Mouse (Mus musculus) CH12.LX (cell line): ENCODE data around the gene Atxn7. TPM values are rescaled to one million over a fixed set of nuclear protein-coding genes. Genes with fewer than 3 reads are reported as not detected.
A peak's percentile ranks its signal among the peaks of the same experiment; 100 is the strongest.

Source experiments
- DNase-seq: peaks from one replicate; pipeline ENCODE4 v3.0.0-alpha.2; 2013; ENCODE audit errors: extremely low read depth
- H3K27ac ChIP-seq: 2 replicates; pipeline ENCODE4 v1.5.1; 2012; ENCODE audit warnings: low read depth, mild to moderate bottlenecking, control low read depth, moderate library complexity; ENCODE audit not compliant: insufficient read depth
- H3K27me3 ChIP-seq: replicated peaks from 2 replicates; pipeline ENCODE3; 2012; ENCODE audit warnings: inconsistent platforms
- H3K36me3 ChIP-seq, 2 experiments: replicated peaks in 1 of 2; 2 replicates each; pipeline versions ENCODE3 to v1.6.1; 2012; ENCODE audit warnings: inconsistent platforms in 1 of 2, low read length in 1 of 2, mild to moderate bottlenecking in 1 of 2, mixed read lengths in 1 of 2, moderate library complexity in 1 of 2; ENCODE audit not compliant: control insufficient read depth in 1 of 2, insufficient read depth in 1 of 2
- H3K4me1 ChIP-seq, 2 experiments: 2 replicates each; pipeline ENCODE4 v1.6.1; 2012; ENCODE audit warnings: inconsistent platforms in 1 of 2, moderate library complexity in 1 of 2; ENCODE audit not compliant: insufficient read depth in 2 of 2, control insufficient read depth in 1 of 2
- H3K4me2 ChIP-seq: 2 replicates; pipeline ENCODE4 v1.6.1; 2012; ENCODE audit warnings: low read depth, mild to moderate bottlenecking, control low read depth; ENCODE audit not compliant: poor library complexity, insufficient read depth, severe bottlenecking
- H3K4me3 ChIP-seq, 3 experiments: fragments of 150-350 bp in 1 of 3; sonication (generic) in 1 of 3; replicated peaks in 1 of 3; 2 replicates each; pipeline versions ENCODE3 to v1.5.1; 2011 to 2012; ENCODE audit warnings: low read depth in 2 of 3, low read length in 2 of 3, mild to moderate bottlenecking in 2 of 3, moderate library complexity in 2 of 3, control low read depth in 1 of 3, improper control_type of control experiment in 1 of 3, inconsistent platforms in 1 of 3, mixed read lengths in 1 of 3; ENCODE audit not compliant: poor library complexity in 1 of 3
- H3K79me2 ChIP-seq: replicated peaks from 2 replicates; pipeline ENCODE4 v1.6.1; 2012; ENCODE audit warnings: mild to moderate bottlenecking, moderate library complexity; ENCODE audit not compliant: control insufficient read depth, poor library complexity, insufficient read depth, severe bottlenecking; ENCODE audit errors: extremely low read depth
- H3K9ac ChIP-seq: 2 replicates; pipeline ENCODE4 v1.6.1; 2012; ENCODE audit warnings: low read depth, mild to moderate bottlenecking, control low read depth, moderate library complexity; ENCODE audit not compliant: insufficient read depth
- H3K9me3 ChIP-seq: replicated peaks from 2 replicates; pipeline ENCODE3; 2012; ENCODE audit warnings: low read length, inconsistent platforms, mixed read lengths
- CHD1 ChIP-seq: IDR thresholded peaks from 2 replicates; pipeline ENCODE4 v1.6.1; 2012; ENCODE audit warnings: low read depth, low read length, improper control_type of control experiment, inconsistent platforms
- CHD2 ChIP-seq: IDR thresholded peaks from 2 replicates; pipeline ENCODE4 v1.6.1; 2011; ENCODE audit warnings: low read length, improper control_type of control experiment
- CTCF ChIP-seq, 2 experiments: IDR thresholded peaks in 1 of 2; conservative IDR thresholded peaks in 1 of 2; 2 replicates each; pipeline ENCODE4 v1.5.1; 2011 to 2012; ENCODE audit warnings: low read depth in 2 of 2, low read length in 2 of 2, improper control_type of control experiment in 1 of 2, inconsistent platforms in 1 of 2, mild to moderate bottlenecking in 1 of 2, moderate library complexity in 1 of 2
- E2F4 ChIP-seq: IDR thresholded peaks from 2 replicates; pipeline ENCODE4 v1.6.1; 2011; ENCODE audit warnings: low read depth, low read length, improper control_type of control experiment; ENCODE audit not compliant: insufficient replicate concordance
- ELF1 ChIP-seq: IDR thresholded peaks from 2 replicates; pipeline ENCODE4 v1.6.1; 2014; ENCODE audit warnings: low read depth, mild to moderate bottlenecking, inconsistent platforms, low read length, improper control_type of control experiment
- EP300 ChIP-seq: IDR thresholded peaks from 2 replicates; pipeline ENCODE4 v1.6.1; 2011; ENCODE audit warnings: low read length, improper control_type of control experiment
- ETS1 ChIP-seq: conservative IDR thresholded peaks from 2 replicates; pipeline ENCODE4 v1.6.1; 2012; ENCODE audit warnings: low read depth, mild to moderate bottlenecking, inconsistent platforms, low read length, improper control_type of control experiment, moderate library complexity
- GABPA ChIP-seq: IDR thresholded peaks from 2 replicates; pipeline ENCODE4 v1.6.1; 2012; ENCODE audit warnings: low read depth, low read length, improper control_type of control experiment, inconsistent platforms; ENCODE audit not compliant: insufficient replicate concordance
- HCFC1 ChIP-seq: IDR thresholded peaks from 2 replicates; pipeline ENCODE4 v1.6.1; 2012; ENCODE audit warnings: low read depth, mild to moderate bottlenecking, inconsistent platforms, low read length, improper control_type of control experiment
- IRF4 ChIP-seq: IDR thresholded peaks from 2 replicates; pipeline ENCODE4 v1.6.1; 2014; ENCODE audit warnings: low read depth, mild to moderate bottlenecking, inconsistent platforms, low read length, improper control_type of control experiment
- JUN ChIP-seq: IDR thresholded peaks from 2 replicates; pipeline ENCODE4 v1.6.1; 2011; ENCODE audit warnings: low read depth, mild to moderate bottlenecking, low read length, improper control_type of control experiment, moderate library complexity; ENCODE audit not compliant: insufficient read depth
- JUND ChIP-seq: conservative IDR thresholded peaks from 2 replicates; pipeline ENCODE4 v1.6.1; 2011; ENCODE audit warnings: low read depth, low read length, improper control_type of control experiment
- MAFK ChIP-seq: IDR thresholded peaks from 2 replicates; pipeline ENCODE4 v1.6.1; 2011; ENCODE audit warnings: low read length, improper control_type of control experiment; ENCODE audit not compliant: insufficient replicate concordance
- MAX ChIP-seq: IDR thresholded peaks from 2 replicates; pipeline ENCODE4 v1.6.1; 2011; ENCODE audit warnings: low read length, improper control_type of control experiment
- MAZ ChIP-seq: IDR thresholded peaks from 2 replicates; pipeline ENCODE4 v1.6.1; 2012; ENCODE audit warnings: low read depth, mild to moderate bottlenecking, inconsistent platforms, low read length, improper control_type of control experiment, moderate library complexity
- MEF2A ChIP-seq: IDR thresholded peaks from 2 replicates; pipeline ENCODE4 v1.6.1; 2014; ENCODE audit warnings: low read depth, mild to moderate bottlenecking, inconsistent platforms, low read length, improper control_type of control experiment, borderline replicate concordance
- MXI1 ChIP-seq: IDR thresholded peaks from 2 replicates; pipeline ENCODE4 v1.6.1; 2011; ENCODE audit warnings: mild to moderate bottlenecking, low read depth, low read length, improper control_type of control experiment
- NELFE ChIP-seq: IDR thresholded peaks from 2 replicates; pipeline ENCODE4 v1.6.1; 2011; ENCODE audit warnings: low read depth, low read length, improper control_type of control experiment
- NRF1 ChIP-seq: IDR thresholded peaks from 2 replicates; pipeline ENCODE4 v1.6.1; 2014; ENCODE audit warnings: low read depth, mild to moderate bottlenecking, inconsistent platforms, low read length, improper control_type of control experiment, moderate library complexity
- PAX5 ChIP-seq: IDR thresholded peaks from 2 replicates; pipeline ENCODE4 v1.6.1; 2012; ENCODE audit warnings: low read length, inconsistent platforms, mixed read lengths
- POLR2A ChIP-seq: IDR thresholded peaks from 2 replicates; pipeline ENCODE4 v1.6.1; 2011; ENCODE audit warnings: low read depth, mild to moderate bottlenecking, improper control_type of control experiment, low read length
- RCOR1 ChIP-seq: conservative IDR thresholded peaks from 2 replicates; pipeline ENCODE4 v1.6.1; 2012; ENCODE audit warnings: low read depth, mild to moderate bottlenecking, inconsistent platforms, low read length, improper control_type of control experiment
- SIN3A ChIP-seq: IDR thresholded peaks from 2 replicates; pipeline ENCODE4 v1.6.1; 2012; ENCODE audit warnings: low read length, improper control_type of control experiment, inconsistent platforms
- SMC3 ChIP-seq: IDR thresholded peaks from 2 replicates; pipeline ENCODE4 v1.6.1; 2011; ENCODE audit warnings: low read depth, low read length, improper control_type of control experiment
- TCF12 ChIP-seq: IDR thresholded peaks from 2 replicates; pipeline ENCODE4 v1.6.1; 2014; ENCODE audit warnings: low read depth, mild to moderate bottlenecking, inconsistent platforms, low read length, improper control_type of control experiment
- UBTF ChIP-seq: IDR thresholded peaks from 2 replicates; pipeline ENCODE4 v1.6.1; 2012; ENCODE audit warnings: low read depth, mild to moderate bottlenecking, inconsistent platforms, low read length, improper control_type of control experiment, moderate library complexity
- USF1 ChIP-seq: IDR thresholded peaks from 2 replicates; pipeline ENCODE4 v1.6.1; 2014; ENCODE audit warnings: low read depth, mild to moderate bottlenecking, inconsistent platforms, low read length, improper control_type of control experiment
- USF2 ChIP-seq: conservative IDR thresholded peaks from 2 replicates; pipeline ENCODE4 v1.6.1; 2011; ENCODE audit warnings: low read depth, low read length, improper control_type of control experiment
- ZKSCAN1 ChIP-seq: IDR thresholded peaks from 2 replicates; pipeline ENCODE4 v1.6.1; 2012; ENCODE audit warnings: low read depth, inconsistent platforms, low read length, improper control_type of control experiment, borderline replicate concordance
- ZMIZ1 ChIP-seq: IDR thresholded peaks from 2 replicates; pipeline ENCODE4 v1.6.1; 2012; ENCODE audit warnings: low read depth, mild to moderate bottlenecking, inconsistent platforms, low read length, improper control_type of control experiment
- ZNF384 ChIP-seq: IDR thresholded peaks from 2 replicates; pipeline ENCODE4 v1.6.1; 2012; ENCODE audit warnings: low read depth, low read length, improper control_type of control experiment, inconsistent platforms
- dilution Hi-C: fragments of 300-500 bp; cut with MboI; formaldehyde crosslinking; loops from 2 replicates; pipeline ENCODE4 v1.14.3; 2020; ENCODE audit warnings: low sequenced_read_pairs; ENCODE audit not compliant: extremely low pct_unique_long_range_greater_than_20kb, extremely low pct_ligation_motif_present
- in situ Hi-C: fragments of 300-500 bp; cut with MboI; formaldehyde crosslinking; loops from 3 replicates; pipeline ENCODE4 v1.14.3; 2019; ENCODE audit warnings: low sequenced_read_pairs, low pct_ligation_motif_present, low pct_unique_long_range_greater_than_20kb, mixed read lengths
- polyA plus RNA-seq: library from polyadenylated mRNA; unstranded; fragments of >175 nt; gene quantifications from 2 replicates; pipeline ENCODE4 v1.2.1, GENCODE M21; 2012; ENCODE audit warnings: low read depth; ENCODE audit not compliant: insufficient read length
- total RNA-seq, 2 experiments: library from RNA; depleted of rRNA; stranded (reverse); fragments of 300-350 nt in 1 of 2; fragments of >200 nt in 1 of 2; gene quantifications; 2 replicates each; pipeline ENCODE4 v1.2.3; 2012 to 2014

Gene Atxn7
- total and polyA plus RNA-seq, 3 experiments = 2.1 to 6.6 (median 2.3) TPM

DNA sequence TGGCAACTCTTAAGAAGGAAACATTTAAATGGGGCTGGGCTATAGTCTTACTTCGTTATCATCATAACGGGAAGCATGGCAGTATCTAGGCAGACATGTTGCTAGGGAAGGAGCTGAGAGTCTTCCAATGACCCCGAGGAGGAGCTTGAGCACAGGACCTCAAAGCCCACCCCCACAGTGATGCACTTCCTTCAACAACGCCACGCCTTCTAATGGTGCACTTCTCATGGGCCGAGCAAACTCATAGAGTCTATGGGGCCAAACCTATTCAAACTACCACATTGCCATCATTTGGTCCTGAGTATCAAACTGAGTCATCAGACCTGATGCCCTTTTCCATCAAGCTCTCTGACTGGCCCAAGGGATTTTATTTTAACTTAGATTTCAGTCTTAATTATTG, 129.3 kb downstream of the Atxn7 start:
- no peaks in the 10 kb centered on the region for H3K79me2 ChIP-seq
- H3K9ac ChIP-seq = no peak overlapping the region
- TF ChIP-seq PAX5 = no peak
- TF ChIP-seq IRF4 = no peak
- no peak for TF ChIP-seq UBTF
- no peak for TF ChIP-seq MEF2A
- no peak for TF ChIP-seq SIN3A
- TF ChIP-seq NELFE = no peak
- TF ChIP-seq TCF12 = no peak
- no peak for TF ChIP-seq SMC3
- no peak for TF ChIP-seq USF2
- TF ChIP-seq JUND = no peak
- no peak for TF ChIP-seq ZNF384
- TF ChIP-seq MAX = no peak
- no peak for TF ChIP-seq CHD2
- TF ChIP-seq MAZ = no peak
- no peak for TF ChIP-seq MAFK
- TF ChIP-seq HCFC1 = no peak
- no peak for TF ChIP-seq ELF1
- dilution Hi-C loops = no loop called here
- H3K27me3 ChIP-seq = no peaks in the 10 kb centered on the region
- no peak overlapping the region for H3K27ac ChIP-seq
- in situ Hi-C loops = no loop called here
- no peak overlapping the region for H3K4me2 ChIP-seq
- H3K4me1 ChIP-seq = peaks cover 0 to 18% of the 10 kb centered on the region in 2 experiments; a peak in 2 of 4 replicates
- H3K36me3 ChIP-seq = peaks cover 12 to 67% of the 10 kb centered on the region in 2 experiments
- DNase-seq = no peak
- no peaks in the 10 kb centered on the region for H3K9me3 ChIP-seq
- H3K4me3 ChIP-seq = no peak overlapping the region

GRCm38 (mm10) chr14:14098330-14098980, 137.2 kb downstream of the Atxn7 start:
- no peaks in the 10 kb centered on the region for H3K4me1 ChIP-seq
- in situ Hi-C loops (no loop called here), dilution Hi-C loops (no loop called here)
- H3K9ac ChIP-seq = no peak overlapping the region
- H3K4me3 ChIP-seq = no peak overlapping the region
- H3K36me3 ChIP-seq = peaks cover 29 to 66% of the 10 kb centered on the region in 2 experiments
- no peak overlapping the region for H3K4me2 ChIP-seq
- no peaks in the 10 kb centered on the region for H3K27me3 ChIP-seq
- H3K79me2 ChIP-seq = no peaks in the 10 kb centered on the region
- no peaks in the 10 kb centered on the region for H3K9me3 ChIP-seq
- H3K27ac ChIP-seq = no peak overlapping the region
- peak; percentile 89 for DNase-seq
- 0 out of 2 replicates have a peak, but pooled peaks have one; percentile 26 for TF ChIP-seq NRF1
- TF ChIP-seq JUN = no peak
- no peak for TF ChIP-seq ETS1
- TF ChIP-seq SMC3 = peak; percentile 94
- TF ChIP-seq CHD1 = no peak
- TF ChIP-seq CHD2 = no peak
- no peak for TF ChIP-seq MXI1
- peak; percentile 76; the same call in 1 of the 2 replicates for TF ChIP-seq NELFE
- no peak for TF ChIP-seq RCOR1
- no peak for TF ChIP-seq USF1
- TF ChIP-seq EP300 = no peak
- no peak for TF ChIP-seq ZKSCAN1
- no peak for TF ChIP-seq GABPA
- peak; percentile 35; the same call in 1 of the 2 replicates for TF ChIP-seq ELF1
- no peak for TF ChIP-seq ZMIZ1
- peak; percentile 16; the same call in 1 of the 2 replicates for TF ChIP-seq JUND
- TF ChIP-seq MAZ = peak; percentile 34; the same call in 1 of the 2 replicates
- TF ChIP-seq E2F4 = no peak
- no peak for TF ChIP-seq USF2
- peak; percentile 43; the same call in 1 of the 2 replicates for TF ChIP-seq TCF12
- TF ChIP-seq MAFK = no peak
- TF ChIP-seq HCFC1 = peak; percentile 29; the same call in 1 of the 2 replicates
- TF ChIP-seq MEF2A = peak; percentile 30; the same call in 1 of the 2 replicates
- TF ChIP-seq POLR2A = no peak
- TF ChIP-seq CTCF (conservative IDR thresholded peaks at IDR 0.05 in 1 of 2, IDR thresholded peaks at IDR 0.05 in 1 of 2; ENCODE audit: low read depth in 2 of 2, low read length in 2 of 2) = peak; percentile 99 to 100
